Mouse (Mus musculus) embryonic fibroblast, embryonic 13.5 days (primary cell): ENCODE data around the gene Gpatch8.

Experiments used
- CTCF ChIP-seq: IDR thresholded peaks from 2 replicates; pipeline ENCODE4 v1.5.1; 2011; ENCODE audit warnings: mild to moderate bottlenecking, control low read depth, low read length, moderate library complexity, borderline replicate concordance; ENCODE audit not compliant: insufficient read depth
- POLR2A ChIP-seq: IDR thresholded peaks from 2 replicates; pipeline ENCODE4 v1.6.1; 2011; ENCODE audit warnings: low read depth, mild to moderate bottlenecking, control low read depth, low read length, moderate library complexity

- TF ChIP-seq POLR2A (no peak), CTCF (no peak)
Observed at GRCm38 (mm10) chr11:102469648-102470357, 86.4 kb downstream of the Gpatch8 start, which contains the start of gene Itga2b.
